Mouse (Mus musculus) forebrain, embryonic 15.5 days (tissue): ENCODE measurements around the gene Tspan7. TPM values are rescaled to one million over a fixed set of nuclear protein-coding genes. Genes with fewer than 3 reads are reported as not detected.

Experiments used
- ATAC-seq: fragments of 200-750 bp; cut with Nextera tagmentation; replicated peaks from 2 replicates; pipeline ENCODE4 v1.8.0; 2017; ENCODE audit warnings: mild to moderate bottlenecking, moderate TSS enrichment, moderate library complexity
- H3K27ac ChIP-seq: fragments of 300-500 bp; sonication (generic); replicated peaks from 2 replicates; pipeline ENCODE4 v1.5.1; 2015; ENCODE audit warnings: mild to moderate bottlenecking, inconsistent platforms
- H3K27me3 ChIP-seq: fragments of 300-500 bp; sonication (generic); 2 replicates; pipeline ENCODE4 v1.6.1; 2015; ENCODE audit warnings: inconsistent platforms
- H3K36me3 ChIP-seq: fragments of 300-500 bp; sonication (generic); 2 replicates; pipeline ENCODE4 v1.6.1; 2015; ENCODE audit warnings: mild to moderate bottlenecking, inconsistent platforms
- H3K4me1 ChIP-seq: fragments of 300-500 bp; sonication (generic); 2 replicates; pipeline ENCODE4 v1.6.1; 2015; ENCODE audit warnings: inconsistent platforms
- H3K4me2 ChIP-seq: fragments of 300-500 bp; sonication (generic); replicated peaks from 2 replicates; pipeline ENCODE4 v1.6.1; 2015; ENCODE audit warnings: mild to moderate bottlenecking, inconsistent platforms
- H3K4me3 ChIP-seq: fragments of 300-500 bp; sonication (generic); 2 replicates; pipeline ENCODE4 v1.5.1; 2015; ENCODE audit warnings: mild to moderate bottlenecking, inconsistent platforms
- H3K9ac ChIP-seq: fragments of 300-500 bp; sonication (generic); replicated peaks from 2 replicates; pipeline ENCODE4 v1.6.1; 2015; ENCODE audit warnings: mild to moderate bottlenecking, inconsistent platforms
- H3K9me3 ChIP-seq: fragments of 300-500 bp; sonication (generic); 2 replicates; pipeline ENCODE4 v1.6.1; 2016; ENCODE audit warnings: inconsistent platforms
- WGBS: fragments of 180-500 bp; shearing (Covaris S2); methylation state at CpG from one replicate; pipeline ENCODE4 v1.1.7; 2015; ENCODE audit warnings: mixed read lengths; 5-methylcytosine and 5-hydroxymethylcytosine counted together
- polyA plus RNA-seq: library from polyadenylated mRNA; unstranded; fragments of >200 nt; fragmentation: Nextera tagmentation; extraction: Ambion mirVana; gene quantifications from 2 replicates; pipeline ENCODE4 v1.2.1, GENCODE M21; 2015

Gene Tspan7
- 268 and 294 TPM in 2 replicates for polyA plus RNA-seq

DNA sequence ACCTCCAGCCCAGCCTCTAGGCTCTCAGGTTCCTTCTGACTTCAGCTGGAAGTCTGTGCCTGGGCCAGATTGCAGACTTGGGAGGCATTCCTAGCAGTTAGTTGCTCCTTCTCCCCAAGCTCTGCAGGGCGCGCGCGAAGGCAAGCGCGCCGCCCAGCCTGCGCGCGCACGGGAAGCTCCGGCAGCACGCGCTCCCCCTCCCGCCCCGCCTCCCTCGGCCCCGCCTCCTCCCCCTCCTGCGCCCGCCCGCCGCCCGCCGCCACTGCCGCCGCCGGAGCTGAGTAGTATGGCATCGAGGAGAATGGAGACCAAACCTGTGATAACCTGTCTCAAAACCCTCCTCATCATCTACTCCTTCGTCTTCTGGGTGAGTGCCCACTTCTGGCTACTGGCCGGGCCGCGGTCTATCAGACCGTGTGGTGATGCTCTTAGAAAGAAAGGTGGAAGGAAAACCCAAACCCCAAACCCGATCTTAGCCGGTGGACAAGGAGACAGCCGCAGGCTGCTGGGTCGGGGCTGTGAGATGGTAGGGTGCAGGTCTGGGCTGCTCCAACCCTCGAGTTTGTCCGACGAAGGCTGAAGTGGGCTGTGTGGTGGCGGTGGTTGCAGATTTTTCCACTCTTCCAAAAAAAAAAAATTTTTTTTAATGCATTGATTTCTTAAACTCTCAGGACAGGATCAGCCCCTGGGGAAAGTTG is at the start of gene Tspan7:
TSS of gene Tspan7 (plus strand) at position 287 of the 698 bp plus-strand sequence.
- Histone ChIP-seq H3K36me3 (no peaks in the 10 kb centered on the region), H3K9me3 (no peaks in the 10 kb centered on the region), H3K4me3 (peak within 1 kb of the TSS; percentile 58), H3K27me3 (no peaks in the 10 kb centered on the region), H3K9ac (peak within 1 kb of the TSS; percentile 62), H3K4me1 (no peaks in the 10 kb centered on the region), H3K27ac (peak within 1 kb of the TSS; percentile 79), H3K4me2 (peak within 1 kb of the TSS; percentile 44)
- 20% methylated on average over 33 of the region's 41 CpGs for WGBS
- ATAC-seq = peak; percentile 82

DNA sequence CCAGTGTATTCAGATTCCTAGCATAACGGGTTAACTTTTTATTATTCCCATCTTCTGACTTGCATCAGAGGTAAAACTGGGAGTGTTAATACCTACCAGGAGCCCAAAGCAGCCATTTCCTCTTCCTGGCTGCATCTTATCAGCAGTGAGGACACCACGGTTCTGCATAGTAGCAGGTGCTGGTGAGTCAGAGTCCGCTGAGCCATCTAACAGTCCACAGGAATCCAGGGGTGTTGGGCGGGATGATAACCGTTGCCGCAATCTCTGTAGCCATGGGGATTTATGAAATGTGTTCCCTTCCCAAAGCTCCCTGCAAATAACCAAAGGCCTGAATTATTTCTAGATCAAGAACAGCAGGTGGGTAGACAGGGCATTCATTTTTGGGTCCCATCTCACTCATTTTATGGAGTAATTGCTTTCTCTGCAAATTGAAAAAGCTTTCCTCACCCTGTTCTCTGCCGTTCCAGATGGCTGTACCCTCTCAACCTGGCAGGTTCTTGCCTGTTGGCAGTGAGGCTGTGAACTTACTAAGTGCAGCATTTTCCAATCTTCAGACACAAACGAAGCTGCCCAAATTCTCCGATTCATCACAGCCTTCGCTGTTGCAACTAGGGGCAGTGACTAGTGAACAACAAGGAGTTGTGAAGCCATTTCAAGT is 35.5 kb upstream of the Tspan7 start:
- peak overlapping the region; percentile 58 for H3K27ac ChIP-seq
- WGBS = 55% methylated on average over 10 of the region's 10 CpGs

DNA sequence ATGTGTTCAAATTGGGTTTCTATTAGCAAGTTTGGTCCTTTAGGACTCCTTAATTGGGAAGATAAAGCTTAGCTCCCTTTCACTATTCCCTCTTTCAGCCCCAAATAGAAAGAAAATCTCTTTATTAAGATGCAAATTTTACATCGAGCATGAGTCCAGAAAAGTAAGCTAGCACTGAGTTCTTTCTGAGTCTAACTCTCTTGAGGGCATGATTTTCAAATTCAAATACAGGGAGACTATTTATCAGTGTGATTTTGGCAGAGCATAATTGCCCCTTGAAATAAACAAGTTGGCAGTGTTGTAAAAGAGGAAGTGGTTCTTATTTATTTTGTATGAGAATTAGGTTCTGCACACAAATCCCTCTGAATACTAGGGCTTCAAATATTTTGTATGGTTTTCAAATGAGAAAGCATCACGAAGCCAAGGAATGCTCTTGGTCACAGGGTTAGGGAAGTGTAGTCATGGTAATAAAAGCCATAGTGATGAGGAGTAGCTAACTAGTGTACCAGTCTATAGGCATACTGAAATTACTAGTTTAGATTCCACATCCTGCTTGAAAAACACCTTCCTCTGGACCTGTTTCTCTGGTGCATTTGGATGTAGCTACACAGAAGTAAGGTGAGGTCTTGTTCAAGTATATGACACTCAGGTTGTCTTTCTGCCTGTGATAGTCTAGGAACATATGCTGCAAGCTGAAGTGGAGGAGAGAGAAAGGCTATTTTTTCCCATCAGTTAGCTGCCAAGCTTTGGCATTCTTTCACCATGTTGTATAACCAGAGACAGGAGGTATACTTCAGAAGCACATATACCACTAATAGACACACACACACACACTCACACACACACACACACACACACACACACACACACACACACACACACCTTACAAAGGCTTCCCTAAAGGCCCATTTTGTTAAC is 34.6 kb upstream of the Tspan7 start:
- H3K4me2 ChIP-seq = no peak overlapping the region
- WGBS = 26% methylated on average over 2 of the region's 2 CpGs
- H3K9me3 ChIP-seq = no peaks in the 10 kb centered on the region
- no peak overlapping the region for H3K4me3 ChIP-seq
- no peak overlapping the region for H3K9ac ChIP-seq
- peak overlapping the region; percentile 33; the same call in 1 of the 2 replicates for H3K27ac ChIP-seq
- no peaks in the 10 kb centered on the region for H3K27me3 ChIP-seq
- no peaks in the 10 kb centered on the region for H3K36me3 ChIP-seq
- no peaks in the 10 kb centered on the region for H3K4me1 ChIP-seq
- peak; percentile 73 for ATAC-seq

More for the DNA sequence above, 35.5 kb upstream of the Tspan7 start:
- no peaks in the 10 kb centered on the region for H3K27me3 ChIP-seq
- no peak overlapping the region for H3K4me2 ChIP-seq
- peak; percentile 79 for ATAC-seq
- no peaks in the 10 kb centered on the region for H3K9me3 ChIP-seq
- H3K4me1 ChIP-seq = no peaks in the 10 kb centered on the region
- H3K4me3 ChIP-seq = no peak overlapping the region
- no peaks in the 10 kb centered on the region for H3K36me3 ChIP-seq
- H3K9ac ChIP-seq = no peak overlapping the region

DNA sequence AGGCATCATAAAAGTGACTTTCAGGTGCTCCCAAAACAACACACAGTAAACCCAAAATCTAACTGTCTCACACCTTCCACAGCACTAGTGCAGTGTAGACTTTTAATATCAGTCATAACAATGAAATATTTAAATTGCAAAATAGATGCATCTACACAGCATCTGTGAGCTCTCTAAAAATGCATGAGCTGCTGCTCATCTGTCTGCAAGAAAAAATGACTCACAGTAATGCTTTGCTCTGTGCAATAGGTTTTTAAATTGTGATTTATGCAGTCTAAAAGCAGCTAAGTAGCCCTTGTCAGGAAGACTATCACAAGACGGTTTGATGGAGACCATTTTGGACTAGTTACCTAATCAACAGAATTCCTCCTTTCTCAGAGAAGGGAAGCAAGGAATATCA is 31.2 kb upstream of the Tspan7 start:
- 35% methylated on average over 1 of the region's 1 CpGs for WGBS
- 0 out of 2 replicates have a peak, but pooled peaks have one; percentile 36 for ATAC-seq
- Histone ChIP-seq H3K27ac (peak overlapping the region; percentile 63), H3K9me3 (no peaks in the 10 kb centered on the region), H3K4me1 (no peaks in the 10 kb centered on the region), H3K4me3 (no peak overlapping the region), H3K36me3 (no peaks in the 10 kb centered on the region), H3K4me2 (no peak overlapping the region), H3K27me3 (no peaks in the 10 kb centered on the region), H3K9ac (no peak overlapping the region)

DNA sequence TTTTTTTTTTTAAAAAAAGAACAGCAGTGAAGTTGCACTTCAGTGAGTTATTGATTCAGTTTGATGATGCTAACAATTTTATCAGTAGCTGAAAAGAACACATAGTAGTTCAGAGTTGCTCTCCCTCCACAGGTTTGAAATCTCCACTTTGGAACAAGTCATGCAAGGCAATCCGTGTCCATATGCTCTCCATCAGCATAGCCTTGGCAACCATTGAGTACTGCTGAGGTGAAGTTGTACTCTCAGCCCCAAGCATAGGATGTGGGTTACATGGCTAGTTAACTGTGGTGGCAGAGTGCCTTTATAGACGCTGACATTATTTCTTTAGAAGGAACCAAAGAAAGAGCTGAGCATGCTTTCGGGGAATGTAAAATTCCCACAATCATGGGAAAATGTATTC is 27.7 kb upstream of the Tspan7 start:
- H3K4me2 ChIP-seq = no peak overlapping the region
- H3K9ac ChIP-seq = no peak overlapping the region
- H3K4me1 ChIP-seq = no peaks in the 10 kb centered on the region
- ATAC-seq = no peak
- no peak overlapping the region for H3K4me3 ChIP-seq
- no peaks in the 10 kb centered on the region for H3K9me3 ChIP-seq
- H3K27ac ChIP-seq = no peak overlapping the region
- H3K36me3 ChIP-seq = no peaks in the 10 kb centered on the region
- 74% methylated on average over 3 of the region's 3 CpGs for WGBS
- H3K27me3 ChIP-seq = no peaks in the 10 kb centered on the region

DNA sequence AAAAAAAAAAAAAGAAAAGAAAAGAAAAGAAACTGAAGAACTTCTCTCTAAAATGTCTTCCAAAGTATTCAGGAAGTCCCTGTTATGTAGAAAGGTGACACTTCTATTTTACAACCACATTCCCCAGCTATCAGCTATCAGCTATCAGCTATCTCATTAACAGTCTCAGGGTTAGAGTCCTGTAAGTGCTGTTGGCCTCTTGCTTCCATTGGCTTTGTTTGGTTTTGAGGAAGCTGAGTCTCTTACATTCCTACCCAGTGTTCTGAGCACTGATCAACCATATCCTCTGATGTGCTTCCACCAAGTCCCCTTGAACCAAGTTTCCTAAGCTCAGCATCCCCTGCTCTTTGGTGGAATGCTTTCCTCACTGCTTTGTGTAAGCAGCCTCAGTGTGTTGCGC is 7.9 kb upstream of the Tspan7 start:
- H3K4me2 ChIP-seq = no peak overlapping the region
- H3K9ac ChIP-seq = no peak overlapping the region
- H3K27ac ChIP-seq = no peak overlapping the region
- H3K36me3 ChIP-seq = no peaks in the 10 kb centered on the region
- H3K4me1 ChIP-seq = no peaks in the 10 kb centered on the region
- no peak overlapping the region for H3K4me3 ChIP-seq
- no peak for ATAC-seq
- 100% methylated on average over 1 of the region's 1 CpGs for WGBS
- no peaks in the 10 kb centered on the region for H3K27me3 ChIP-seq
- no peaks in the 10 kb centered on the region for H3K9me3 ChIP-seq

DNA sequence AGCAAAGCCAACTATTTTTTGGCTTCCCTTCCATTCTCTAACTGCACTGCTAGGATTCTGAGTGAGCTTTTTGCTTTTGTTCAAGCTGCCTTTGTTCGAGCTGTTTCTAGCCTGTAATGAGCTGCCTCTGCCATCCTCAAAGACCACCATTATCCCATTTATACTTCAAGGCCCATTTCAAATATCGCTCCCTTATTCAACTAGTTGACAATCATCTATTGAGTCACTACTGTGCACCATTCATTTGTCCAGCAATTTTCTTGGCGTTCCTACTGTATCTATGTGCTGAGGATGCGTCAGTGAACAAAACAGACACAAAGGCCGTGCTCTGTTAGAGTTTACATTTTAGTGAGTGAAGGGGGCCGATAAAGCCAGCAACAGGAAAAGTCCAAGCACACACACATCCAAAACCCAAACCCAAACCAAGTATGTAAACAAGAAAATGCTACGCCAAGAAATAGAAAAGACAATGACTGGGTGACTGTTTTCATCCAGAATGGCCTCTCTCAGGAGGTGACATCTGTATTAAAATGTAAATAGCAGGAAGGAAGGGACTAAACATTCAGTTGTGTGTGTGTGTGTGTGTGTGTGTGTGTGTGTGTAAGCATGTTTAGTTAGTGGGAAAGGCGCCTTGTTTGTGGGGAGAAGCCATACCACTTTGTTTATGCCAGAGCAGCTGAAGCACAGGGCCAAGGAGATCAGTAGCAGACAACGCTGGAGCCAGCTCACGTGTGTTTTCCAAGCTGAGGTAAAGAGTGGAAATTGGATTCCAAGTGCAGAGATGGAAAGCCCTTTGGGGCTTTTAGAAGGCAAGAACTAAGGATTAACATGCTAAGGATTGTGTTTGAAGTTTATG is 5.7 kb upstream of the Tspan7 start:
- 37% methylated on average over 10 of the region's 10 CpGs for WGBS
- H3K9ac ChIP-seq = no peak overlapping the region
- no peak overlapping the region for H3K4me2 ChIP-seq
- no peak overlapping the region for H3K4me3 ChIP-seq
- peak overlapping the region; percentile 46; the same call in 1 of the 2 replicates for H3K27ac ChIP-seq
- H3K36me3 ChIP-seq = no peaks in the 10 kb centered on the region
- no peaks in the 10 kb centered on the region for H3K9me3 ChIP-seq
- peak; percentile 87 for ATAC-seq
- H3K4me1 ChIP-seq = no peaks in the 10 kb centered on the region
- H3K27me3 ChIP-seq = no peaks in the 10 kb centered on the region

DNA sequence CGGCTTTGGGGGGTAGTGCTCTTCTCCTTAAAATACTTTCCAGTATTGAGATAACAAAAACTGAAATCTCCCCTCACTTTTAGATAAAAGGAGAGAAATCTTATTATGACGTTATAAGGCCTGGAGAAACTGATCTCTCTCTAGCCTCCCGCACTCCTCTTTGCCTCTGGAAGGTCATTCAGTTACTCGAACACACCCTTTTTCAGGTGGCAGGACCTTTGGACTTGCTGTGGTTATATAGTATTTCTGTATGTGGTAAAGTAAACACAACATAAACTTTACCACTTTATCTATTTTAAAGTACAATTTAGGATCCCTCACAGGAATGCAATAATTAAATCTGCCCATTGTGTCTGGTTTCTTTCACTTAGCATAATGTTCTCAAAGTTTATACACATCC is 5.0 kb upstream of the Tspan7 start:
- no peaks in the 10 kb centered on the region for H3K27me3 ChIP-seq
- H3K27ac ChIP-seq = no peak overlapping the region
- H3K4me3 ChIP-seq = no peak overlapping the region
- H3K4me1 ChIP-seq = no peaks in the 10 kb centered on the region
- no peak overlapping the region for H3K4me2 ChIP-seq
- no peaks in the 10 kb centered on the region for H3K9me3 ChIP-seq
- 81% methylated on average over 4 of the region's 4 CpGs for WGBS
- no peak for ATAC-seq
- H3K36me3 ChIP-seq = no peaks in the 10 kb centered on the region
- H3K9ac ChIP-seq = no peak overlapping the region

DNA sequence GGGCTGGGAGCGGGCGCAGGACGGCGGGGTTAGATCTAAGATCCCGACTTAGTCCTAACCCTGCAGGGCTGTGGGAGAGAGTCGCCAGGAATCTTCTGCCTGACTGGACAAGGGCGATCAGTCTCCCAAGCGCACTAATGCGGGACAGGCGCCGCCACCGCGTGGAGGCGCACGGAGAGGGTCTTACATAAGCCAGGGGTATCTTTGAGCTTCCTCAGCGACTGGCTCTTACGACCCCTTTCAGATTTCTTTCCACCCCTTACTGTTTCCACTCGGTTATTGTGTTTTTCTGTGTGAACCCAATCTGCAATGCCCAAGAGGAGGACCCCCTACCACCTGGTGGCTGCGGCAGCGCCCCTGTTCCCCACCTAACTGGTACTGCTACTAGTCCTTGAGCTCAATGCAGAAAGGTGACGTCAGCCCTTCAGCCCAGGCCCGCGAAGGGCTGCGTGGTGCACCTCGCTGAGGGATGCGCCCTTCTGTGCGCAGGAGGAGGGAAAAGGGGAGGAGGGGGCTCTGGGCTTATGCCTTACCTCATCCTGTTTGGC is 780 bp downstream of the Tspan7 start:
- peak overlapping the region; percentile 79 for H3K27ac ChIP-seq
- peak overlapping the region; percentile 44 for H3K4me2 ChIP-seq
- no peaks in the 10 kb centered on the region for H3K9me3 ChIP-seq
- no peaks in the 10 kb centered on the region for H3K36me3 ChIP-seq
- peak overlapping the region; percentile 58 for H3K4me3 ChIP-seq
- ATAC-seq = peak; percentile 92
- no peaks in the 10 kb centered on the region for H3K27me3 ChIP-seq
- peak overlapping the region; percentile 62 for H3K9ac ChIP-seq
- H3K4me1 ChIP-seq = no peaks in the 10 kb centered on the region
- WGBS = 12% methylated on average over 27 of the region's 27 CpGs

DNA sequence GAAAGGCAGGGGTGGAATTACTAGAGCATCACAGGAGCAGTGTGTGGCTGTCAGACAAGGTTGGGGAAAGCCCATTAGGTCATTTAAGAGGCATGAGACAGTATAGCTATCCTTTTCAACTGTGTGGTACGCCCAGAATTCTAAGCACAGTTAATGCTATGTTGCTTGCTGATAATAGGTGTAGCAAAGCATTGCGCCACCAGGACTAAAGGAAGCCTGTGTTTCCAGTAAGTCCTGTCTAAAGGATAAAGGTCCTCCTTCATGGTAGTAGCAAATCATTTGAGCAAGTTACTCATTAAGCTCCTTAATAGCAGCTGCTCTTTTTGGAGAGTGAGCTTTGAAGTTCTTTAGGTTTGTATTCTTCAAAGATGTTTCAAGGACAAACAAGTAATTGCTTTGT is 13.6 kb downstream of the Tspan7 start:
- Histone ChIP-seq H3K9ac (no peak overlapping the region), H3K4me2 (no peak overlapping the region), H3K9me3 (no peaks in the 10 kb centered on the region), H3K27me3 (no peaks in the 10 kb centered on the region), H3K4me1 (no peaks in the 10 kb centered on the region), H3K27ac (no peak overlapping the region), H3K4me3 (no peak overlapping the region), H3K36me3 (no peaks in the 10 kb centered on the region)
- ATAC-seq = no peak
- WGBS = 80% methylated on average over 2 of the region's 2 CpGs

DNA sequence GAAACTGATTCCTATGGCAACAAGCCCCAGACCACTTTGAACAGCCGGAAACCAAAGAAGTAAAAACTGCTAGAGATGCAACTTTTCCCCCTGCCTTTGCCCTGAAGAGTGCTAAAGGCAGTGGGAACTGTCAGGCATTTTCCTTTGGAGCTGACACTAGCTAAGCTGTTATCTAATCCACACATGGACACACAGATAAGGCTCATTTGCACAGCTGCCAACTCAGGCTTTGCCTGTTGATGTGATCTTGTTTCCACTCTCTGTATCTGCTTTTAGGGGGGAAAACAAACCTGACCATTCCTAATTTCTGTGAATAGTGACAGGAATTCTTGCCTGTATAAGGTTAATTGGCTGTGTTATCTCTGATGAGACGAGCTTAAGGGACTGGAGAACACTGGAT is 17.7 kb downstream of the Tspan7 start:
- WGBS = 62% methylated on average over 2 of the region's 2 CpGs
- Histone ChIP-seq H3K4me2 (no peak overlapping the region), H3K36me3 (no peaks in the 10 kb centered on the region), H3K27me3 (no peaks in the 10 kb centered on the region), H3K27ac (no peak overlapping the region), H3K9ac (no peak overlapping the region), H3K4me1 (no peaks in the 10 kb centered on the region), H3K9me3 (no peaks in the 10 kb centered on the region), H3K4me3 (no peak overlapping the region)
- ATAC-seq = no peak
